Mouse (Mus musculus) spleen, adult 2 months (tissue): ENCODE measurements around the gene Efcab9. TPM values are rescaled to one million over a fixed set of nuclear protein-coding genes. Genes with fewer than 3 reads are reported as not detected.
A peak's percentile ranks its signal among the peaks of the same experiment; 100 is the strongest.
"Not testable (repeated sequence)": the region's sequence is repeated elsewhere in the genome, so short reads cannot be mapped to it uniquely, and the experiment has no call there.

Experiments used
- DNase-seq, 2 experiments: peaks; one replicate each; pipeline versions ENCODE4 v3.0.0 to v3.0.0-alpha.2; 2012 to 2021; ENCODE audit warnings: low spot score in 2 of 2, low read depth in 1 of 2
- H3K27ac ChIP-seq: fragments of 200-500 bp; 2 replicates; pipeline ENCODE4 v1.5.1; 2012; ENCODE audit warnings: low read length, inconsistent platforms; ENCODE audit not compliant: insufficient read depth
- H3K27me3 ChIP-seq: fragments of 200-500 bp; 2 replicates; pipeline ENCODE4 v1.6.1; 2012; ENCODE audit warnings: mild to moderate bottlenecking, moderate library complexity, low read length, inconsistent platforms; ENCODE audit not compliant: control insufficient read depth, insufficient read depth
- H3K36me3 ChIP-seq: fragments of 200-500 bp; 2 replicates; pipeline ENCODE4 v1.6.1; 2012; ENCODE audit warnings: mild to moderate bottlenecking, low read length, inconsistent platforms; ENCODE audit not compliant: control insufficient read depth, insufficient read depth
- H3K4me1 ChIP-seq: fragments of 200-500 bp; 2 replicates; pipeline ENCODE4 v1.6.1; 2011; ENCODE audit warnings: inconsistent platforms; ENCODE audit not compliant: control insufficient read depth, insufficient read depth, insufficient read length
- H3K4me3 ChIP-seq: fragments of 200-500 bp; 2 replicates; pipeline ENCODE4 v1.5.1; 2011; ENCODE audit warnings: mild to moderate bottlenecking, inconsistent platforms; ENCODE audit not compliant: insufficient read depth, insufficient read length; ENCODE audit errors: extremely low read depth
- CTCF ChIP-seq: fragments of 200-500 bp; IDR thresholded peaks from 2 replicates; pipeline ENCODE4 v1.5.1; 2011; ENCODE audit warnings: mild to moderate bottlenecking, inconsistent platforms; ENCODE audit not compliant: insufficient read depth, insufficient read length, insufficient replicate concordance; ENCODE audit errors: extremely low read depth
- POLR2A ChIP-seq: fragments of 200-500 bp; IDR thresholded peaks from 2 replicates; pipeline ENCODE4 v1.6.1; 2011; ENCODE audit warnings: low read depth, low read length, inconsistent platforms
- WGBS: fragments of 180-500 bp; shearing (Covaris S2); methylation state at CpG from one replicate; pipeline ENCODE4 v1.1.7; 2018; 5-methylcytosine and 5-hydroxymethylcytosine counted together
- polyA plus RNA-seq: library from polyadenylated mRNA; depleted of rRNA; stranded (reverse); fragments of >200 nt; gene quantifications from 2 replicates; pipeline ENCODE4 v1.2.3, GENCODE M21; 2012

Gene Efcab9
- polyA plus RNA-seq, 1 experiment: 0.16 TPM

DNA sequence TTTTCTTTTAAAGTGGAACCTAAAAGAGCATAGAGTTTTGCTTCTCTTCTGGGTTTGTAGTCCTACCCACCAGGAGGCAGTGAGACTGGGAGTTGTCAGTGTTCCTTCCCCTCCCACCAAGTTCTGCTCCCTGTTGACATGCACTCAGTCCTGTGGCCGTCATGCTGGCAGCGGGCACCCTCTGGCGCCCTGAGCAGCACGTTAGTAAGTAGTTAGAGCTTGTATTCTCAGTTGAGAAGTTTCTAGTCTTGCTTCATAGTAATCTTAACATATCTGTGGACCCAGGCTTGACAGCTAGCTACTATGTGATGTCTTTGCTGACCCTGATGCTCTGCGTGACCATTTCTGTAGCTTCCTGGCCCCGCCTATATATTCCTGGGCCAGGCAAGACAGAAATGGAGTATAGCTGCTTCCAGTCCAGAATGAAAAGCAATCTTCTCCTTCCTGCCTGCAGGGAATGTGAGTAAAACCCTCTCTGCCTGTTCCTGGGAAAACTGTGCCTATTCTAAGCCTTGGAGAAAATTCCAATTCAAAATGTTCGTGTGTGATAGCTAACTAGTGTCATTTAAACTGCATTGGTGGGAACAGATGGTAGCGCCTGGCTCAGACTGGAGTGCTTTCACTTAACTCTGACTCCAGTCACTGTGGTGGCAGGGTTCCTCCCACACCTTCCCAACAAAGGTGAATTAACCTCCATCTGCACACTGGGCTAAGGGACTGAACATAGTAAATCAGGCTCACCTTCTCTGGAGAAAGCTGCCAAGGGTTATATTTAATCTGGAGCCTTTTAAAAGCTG is 14.8 kb downstream of the Efcab9 start:
- H3K36me3 ChIP-seq: peaks cover 2% of the 10 kb centered on the region; the same call in 1 of the 2 replicates
- no peak overlapping the region for H3K27ac ChIP-seq
- no peak for DNase-seq
- no peaks in the 10 kb centered on the region for H3K27me3 ChIP-seq
- H3K4me3 ChIP-seq: no peak overlapping the region
- TF ChIP-seq CTCF (no peak), POLR2A (no peak)
- no peaks in the 10 kb centered on the region for H3K4me1 ChIP-seq
- 91% methylated on average over 8 of the region's 8 CpGs for WGBS

DNA sequence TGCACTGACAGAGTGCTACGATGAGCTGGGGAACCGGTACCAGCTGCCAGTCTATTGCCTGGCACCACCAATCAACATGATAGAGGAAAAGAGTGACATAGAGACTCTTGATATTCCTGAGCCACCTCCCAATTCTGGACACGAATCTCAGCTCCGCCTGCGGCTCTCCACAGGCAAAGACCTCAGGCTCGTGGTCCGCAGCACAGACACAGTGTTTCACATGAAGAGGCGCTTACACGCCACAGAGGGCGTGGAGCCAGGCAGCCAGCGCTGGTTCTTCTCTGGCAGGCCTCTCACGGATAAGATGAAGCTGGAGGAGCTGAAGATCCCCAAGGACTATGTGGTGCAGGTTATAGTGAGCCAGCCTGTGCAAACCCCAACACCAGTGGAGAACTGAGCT is 15.8 kb downstream of the Efcab9 start:
- TF ChIP-seq CTCF (no peak), POLR2A (no peak)
- Histone ChIP-seq H3K36me3 (peaks cover 2% of the 10 kb centered on the region; the same call in 1 of the 2 replicates), H3K27me3 (no peaks in the 10 kb centered on the region), H3K4me1 (no peaks in the 10 kb centered on the region; the same call in 1 of the 2 replicates), H3K27ac (no peak overlapping the region), H3K4me3 (no peak overlapping the region)
- WGBS: 90% methylated on average over 12 of the region's 12 CpGs
- no peak for DNase-seq

DNA sequence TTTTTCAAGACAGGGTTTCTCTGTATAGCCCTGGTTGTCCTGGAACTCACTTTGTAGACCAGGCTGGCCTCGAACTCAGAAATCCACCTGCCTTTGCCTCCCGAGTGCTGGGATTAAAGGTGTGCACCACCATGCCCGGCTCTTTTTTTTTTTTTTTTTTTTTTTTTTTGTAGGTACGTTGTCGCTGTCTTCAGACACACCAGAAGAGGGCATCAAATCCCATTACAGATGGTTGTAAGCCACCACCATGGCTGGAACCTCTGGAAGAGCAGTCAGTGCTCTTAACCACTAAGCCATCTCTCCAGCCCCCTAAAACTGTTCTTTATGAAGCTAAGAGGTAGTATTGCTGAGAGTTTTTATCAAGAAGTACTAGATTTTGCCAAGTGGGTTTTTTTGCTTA is 17.0 kb downstream of the Efcab9 start:
- H3K36me3 ChIP-seq, H3K4me3 ChIP-seq, H3K4me1 ChIP-seq, H3K27ac ChIP-seq, H3K27me3 ChIP-seq, DNase-seq: not testable (repeated sequence)
- WGBS: 94% methylated on average over 4 of the region's 5 CpGs

DNA sequence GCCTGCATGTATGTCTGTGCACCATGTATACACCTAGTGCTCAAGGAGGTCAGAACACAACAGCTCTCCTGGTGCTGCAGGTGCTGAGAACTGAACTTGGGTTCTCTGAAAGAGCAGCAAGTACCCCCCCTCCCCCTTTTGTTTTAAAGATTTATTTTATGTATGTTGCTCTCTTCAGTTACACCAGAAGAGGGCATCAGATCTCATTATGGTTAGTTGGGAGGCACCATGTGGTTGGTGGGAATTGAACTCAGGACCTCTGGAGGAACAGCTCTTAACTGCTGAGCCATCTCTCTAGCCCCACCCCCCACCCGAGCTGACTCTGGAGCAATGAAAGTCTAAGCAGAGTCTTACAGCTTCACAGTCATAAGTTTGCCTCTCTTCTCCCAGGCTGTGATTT is 21.0 kb downstream of the Efcab9 start:
- no peaks in the 10 kb centered on the region; the same call in 1 of the 2 replicates for H3K36me3 ChIP-seq
- TF ChIP-seq POLR2A (no peak), CTCF (no peak)
- H3K4me1 ChIP-seq: no peaks in the 10 kb centered on the region; the same call in 1 of the 2 replicates
- H3K4me3 ChIP-seq: no peak overlapping the region
- no peaks in the 10 kb centered on the region for H3K27me3 ChIP-seq
- no peak for DNase-seq
- WGBS: 78% methylated on average over 1 of the region's 1 CpGs
- H3K27ac ChIP-seq: no peak overlapping the region

DNA sequence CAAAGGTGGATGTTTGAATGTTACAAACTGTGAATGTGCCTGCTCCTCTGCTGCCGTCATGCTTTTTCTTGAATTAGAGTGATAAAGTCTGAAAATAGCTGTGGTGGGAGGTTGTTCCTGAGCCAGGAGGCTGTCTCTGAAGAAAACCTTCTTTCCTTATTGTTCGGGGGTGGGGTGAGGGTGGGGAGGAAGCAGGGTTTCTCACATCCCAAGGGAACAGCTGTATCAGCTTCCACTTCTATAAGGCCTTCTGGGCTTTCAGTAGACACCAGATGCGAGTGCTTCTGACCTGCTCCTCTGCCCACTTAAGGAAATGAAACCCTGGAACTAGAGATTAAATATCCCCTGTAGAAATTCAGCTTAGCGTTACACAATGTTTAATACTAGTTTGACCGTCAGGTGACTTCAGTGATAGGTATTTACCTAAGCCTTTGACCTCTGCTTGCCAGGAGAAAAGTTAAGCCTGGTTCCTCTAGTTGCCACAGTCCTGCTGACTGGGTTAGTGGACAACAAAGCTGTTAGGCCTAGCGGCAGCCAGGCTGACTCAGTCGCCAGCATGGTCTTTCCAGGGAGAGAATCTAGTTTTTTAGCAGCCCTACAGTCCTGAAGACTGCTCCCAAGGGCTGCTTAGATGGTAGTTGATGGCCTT is 26.7 kb downstream of the Efcab9 start:
- no peak for DNase-seq
- Histone ChIP-seq H3K27me3 (no peaks in the 10 kb centered on the region), H3K36me3 (no peaks in the 10 kb centered on the region), H3K27ac (peak overlapping the region; percentile 27; the same call in 1 of the 2 replicates), H3K4me3 (no peak overlapping the region), H3K4me1 (peaks cover 2% of the 10 kb centered on the region; the same call in 1 of the 2 replicates)
- no peak for TF ChIP-seq POLR2A
- no peak for TF ChIP-seq CTCF
- WGBS: 49% methylated on average over 7 of the region's 7 CpGs

DNA sequence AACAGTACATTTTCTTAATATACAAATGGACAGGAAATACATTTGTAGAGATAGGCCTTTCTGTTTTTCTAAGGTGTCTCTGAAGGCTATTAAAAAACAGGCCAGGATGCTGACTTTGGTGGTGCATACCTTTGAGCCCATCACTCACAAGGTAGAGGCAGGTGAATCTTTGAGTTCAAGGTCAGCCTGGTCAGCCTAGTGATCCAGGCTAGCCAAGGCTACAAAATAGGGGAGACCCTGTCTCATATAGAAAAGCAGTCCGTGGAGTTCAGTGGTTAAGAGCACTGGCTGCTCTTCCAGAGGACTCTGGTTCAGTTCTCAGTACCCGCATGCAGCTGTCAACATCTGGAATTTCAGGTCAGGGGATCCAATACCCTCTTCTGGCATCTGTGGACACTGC is 28.2 kb downstream of the Efcab9 start:
- Histone ChIP-seq H3K36me3 (no peaks in the 10 kb centered on the region), H3K27ac (no peak overlapping the region), H3K4me3 (no peak overlapping the region), H3K27me3 (no peaks in the 10 kb centered on the region), H3K4me1 (peaks cover 2% of the 10 kb centered on the region; the same call in 1 of the 2 replicates)
- TF ChIP-seq POLR2A (no peak), CTCF (no peak)
- WGBS: 94% methylated on average over 2 of the region's 2 CpGs
- DNase-seq: no peak

DNA sequence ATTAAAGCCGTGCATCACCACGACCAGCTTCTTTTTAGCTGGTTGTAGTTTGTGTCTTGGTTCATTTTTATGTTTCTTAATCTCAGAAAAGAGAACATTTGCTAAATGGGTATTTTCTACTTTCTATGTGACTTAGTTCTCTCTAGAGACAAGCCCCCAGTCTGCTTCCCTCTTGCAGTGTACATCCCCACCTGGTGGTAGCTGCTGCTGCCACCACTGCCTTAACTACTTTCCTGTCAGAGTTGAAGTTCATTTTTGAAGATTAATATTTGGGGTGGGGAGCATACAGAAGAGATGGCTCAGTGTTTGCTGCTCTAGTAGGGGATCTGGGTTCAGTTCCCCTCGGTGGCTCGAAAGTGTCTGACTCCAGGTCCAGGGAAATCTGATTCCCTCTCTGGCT is 31.9 kb downstream of the Efcab9 start:
- Histone ChIP-seq H3K4me1 (peaks cover 1% of the 10 kb centered on the region; the same call in 1 of the 2 replicates), H3K36me3 (no peaks in the 10 kb centered on the region), H3K27me3 (no peaks in the 10 kb centered on the region), H3K27ac (no peak overlapping the region), H3K4me3 (no peak overlapping the region)
- peak in 1 of 2 experiments; percentile 18 for DNase-seq
- WGBS: 88% methylated on average over 4 of the region's 4 CpGs
- TF ChIP-seq POLR2A (no peak), CTCF (no peak)
